Mouse (Mus musculus): Measurements from ENCODE around the gene Brd9. TPM values are rescaled to one million over a fixed set of nuclear protein-coding genes. Genes with fewer than 3 reads are reported as not detected.

Gene Brd9
- polyA plus RNA-seq, 1 experiment from 2014 or later = 53.2 TPM

DNA sequence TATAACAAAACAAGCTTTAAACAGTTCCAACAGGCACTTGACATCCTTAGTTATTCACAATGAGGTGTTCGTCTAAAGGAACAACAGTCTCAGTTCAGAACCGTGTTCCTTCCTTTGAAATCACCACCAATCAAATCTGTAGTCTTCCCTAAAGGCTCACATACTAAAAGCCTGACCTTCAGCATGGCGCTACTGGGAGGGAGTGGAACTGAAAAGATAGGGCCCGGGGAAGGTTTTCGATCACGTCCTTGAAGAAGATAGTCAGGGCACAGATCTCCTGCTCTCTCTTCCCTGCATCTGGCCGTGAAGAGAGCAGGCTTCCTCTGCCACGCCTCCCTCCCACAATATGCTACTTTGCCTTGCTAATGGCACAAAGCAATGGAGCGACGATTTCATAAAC, 5.4 kb upstream of the Brd9 start:
- WGBS = 89% methylated on average over 10 of the region's 10 CpGs
- peaks cover 58% of the 10 kb centered on the region for H3K36me3 ChIP-seq (ENCODE audit: insufficient read depth)

GRCm38 (mm10) chr13:73936938-73937320, 682 bp upstream of the Brd9 start:
- Histone ChIP-seq H3K9me3 (ENCODE audit: low read depth, low read length) (no peaks in the 10 kb centered on the region), H3K4me2 (peak overlapping the region; percentile 76), H3K4me1 (ENCODE audit: insufficient read depth) (no peaks in the 10 kb centered on the region), H3K27ac (ENCODE audit: low read depth) (0 out of 2 replicates have a peak overlapping the region, but pooled peaks have one; percentile 91), H3K4me3 (ENCODE audit: low read depth, low read length) (peak overlapping the region; percentile 80), H3K36me3 (ENCODE audit: insufficient read depth) (peaks cover 51% of the 10 kb centered on the region), H3K9ac (peak overlapping the region; percentile 82), H3K27me3 (ENCODE audit: insufficient read depth, low read length) (no peaks in the 10 kb centered on the region)
- peak; percentile 11 for DNase-seq
- 10% methylated on average over 5 of the region's 5 CpGs for WGBS
- no peak for TF ChIP-seq CTCF (IDR thresholded peaks at IDR 0.05; ENCODE audit: low read depth)
- peak; percentile 50; the same call in 1 of the 2 replicates for ATAC-seq (ENCODE audit: insufficient read depth)

More for the DNA sequence above, 5.4 kb upstream of the Brd9 start:
- Histone ChIP-seq H3K4me1 (ENCODE audit: insufficient read depth) (no peaks in the 10 kb centered on the region), H3K4me3 (ENCODE audit: low read depth, low read length) (no peak overlapping the region), H3K9me3 (ENCODE audit: low read depth, low read length) (no peaks in the 10 kb centered on the region), H3K9ac (no peak overlapping the region), H3K27ac (ENCODE audit: low read depth) (no peak overlapping the region), H3K4me2 (no peak overlapping the region), H3K27me3 (ENCODE audit: insufficient read depth, low read length) (no peaks in the 10 kb centered on the region)
- DNase-seq = no peak
- ATAC-seq (ENCODE audit: insufficient read depth) = no peak
- no peak for TF ChIP-seq CTCF (IDR thresholded peaks at IDR 0.05; ENCODE audit: low read depth)

DNA sequence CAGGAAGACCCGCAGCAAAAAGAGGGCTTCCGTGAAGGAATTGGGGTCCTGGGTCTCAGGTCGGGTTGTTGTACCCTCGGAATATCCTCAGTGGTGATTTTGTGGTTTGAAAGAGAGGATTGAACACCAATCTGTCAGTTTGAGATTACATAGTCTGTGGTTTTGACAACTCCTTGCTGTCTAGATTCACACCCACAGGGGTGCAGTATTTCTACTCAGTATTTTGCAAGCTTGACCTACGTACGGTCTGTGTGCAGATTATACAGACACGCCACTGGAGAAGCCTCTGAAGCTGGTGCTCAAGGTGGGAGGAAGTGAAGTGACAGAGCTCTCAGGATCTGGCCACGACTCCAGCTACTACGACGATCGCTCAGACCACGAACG, 558 bp downstream of the Brd9 start:
- WGBS = 27% methylated on average over 13 of the region's 13 CpGs
- Histone ChIP-seq H3K9ac (peak overlapping the region; percentile 82), H3K27me3 (ENCODE audit: insufficient read depth, low read length) (no peaks in the 10 kb centered on the region), H3K27ac (ENCODE audit: low read depth) (peak overlapping the region; percentile 91), H3K9me3 (ENCODE audit: low read depth, low read length) (no peaks in the 10 kb centered on the region), H3K36me3 (ENCODE audit: insufficient read depth) (peaks cover 54% of the 10 kb centered on the region), H3K4me1 (ENCODE audit: insufficient read depth) (no peaks in the 10 kb centered on the region), H3K4me3 (ENCODE audit: low read depth, low read length) (peak overlapping the region; percentile 80), H3K4me2 (peak overlapping the region; percentile 76)
- TF ChIP-seq CTCF (IDR thresholded peaks at IDR 0.05; ENCODE audit: low read depth) = no peak
- DNase-seq (no peak), ATAC-seq (ENCODE audit: insufficient read depth) (peak; percentile 23)

DNA sequence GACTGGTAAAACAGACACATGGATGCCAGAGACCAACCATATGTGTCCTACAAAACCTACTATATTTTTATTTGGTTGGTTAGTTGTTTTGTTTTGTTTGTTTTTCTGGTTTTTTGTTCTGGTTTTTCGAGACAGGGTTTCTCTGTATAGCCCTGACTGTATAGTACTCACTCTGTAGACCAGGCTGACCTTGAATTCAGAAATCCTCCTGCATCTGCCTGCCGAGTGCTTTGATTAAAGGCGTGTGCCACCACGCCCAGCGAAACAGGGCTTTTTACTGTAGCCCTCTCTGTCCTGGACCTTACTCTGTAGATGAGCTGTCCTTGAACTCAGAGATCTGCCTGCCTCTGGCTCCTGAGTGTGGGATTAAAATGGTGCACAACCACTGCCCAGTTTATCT, 1.5 kb downstream of the Brd9 start:
- peaks cover 63% of the 10 kb centered on the region for H3K36me3 ChIP-seq (ENCODE audit: insufficient read depth)
- 91% methylated on average over 5 of the region's 5 CpGs for WGBS

DNA sequence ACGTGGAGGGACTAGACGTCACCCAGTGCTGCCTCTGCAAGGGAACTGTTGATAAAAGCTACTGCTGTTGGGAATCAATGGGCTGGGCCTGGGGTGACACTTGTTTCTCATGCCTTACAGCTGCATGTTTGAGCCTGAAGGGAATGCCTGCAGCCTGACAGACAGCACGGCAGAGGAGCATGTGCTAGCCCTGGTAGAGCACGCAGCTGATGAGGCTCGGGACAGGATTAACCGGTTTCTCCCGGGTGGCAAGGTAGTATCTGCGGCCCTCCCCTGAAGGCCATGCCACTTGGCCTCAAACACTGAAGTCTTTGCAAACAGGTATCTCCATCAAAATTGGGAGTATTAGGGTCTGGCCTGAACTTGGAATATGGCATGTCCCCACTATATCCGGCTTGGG, 7.0 kb downstream of the Brd9 start:
- no peak overlapping the region for H3K4me3 ChIP-seq (ENCODE audit: low read depth, low read length)
- H3K27ac ChIP-seq (ENCODE audit: low read depth) = no peak overlapping the region
- H3K9ac ChIP-seq = no peak overlapping the region
- no peaks in the 10 kb centered on the region for H3K9me3 ChIP-seq (ENCODE audit: low read depth, low read length)
- no peak for ATAC-seq (ENCODE audit: insufficient read depth)
- no peaks in the 10 kb centered on the region for H3K27me3 ChIP-seq (ENCODE audit: insufficient read depth, low read length)
- 92% methylated on average over 9 of the region's 9 CpGs for WGBS
- H3K36me3 ChIP-seq (ENCODE audit: insufficient read depth) = peaks cover 94% of the 10 kb centered on the region
- no peak overlapping the region for H3K4me2 ChIP-seq
- no peak for TF ChIP-seq CTCF (IDR thresholded peaks at IDR 0.05; ENCODE audit: low read depth)
- no peaks in the 10 kb centered on the region for H3K4me1 ChIP-seq (ENCODE audit: insufficient read depth)
- DNase-seq = no peak

More for the DNA sequence above, 1.5 kb downstream of the Brd9 start:
- Histone ChIP-seq H3K9ac (no peak overlapping the region), H3K27me3 (ENCODE audit: insufficient read depth, low read length) (no peaks in the 10 kb centered on the region), H3K4me2 (no peak overlapping the region), H3K27ac (ENCODE audit: low read depth) (no peak overlapping the region), H3K9me3 (ENCODE audit: low read depth, low read length) (no peaks in the 10 kb centered on the region), H3K4me1 (ENCODE audit: insufficient read depth) (no peaks in the 10 kb centered on the region), H3K4me3 (ENCODE audit: low read depth, low read length) (no peak overlapping the region)
- DNase-seq (no peak), ATAC-seq (ENCODE audit: insufficient read depth) (no peak)
- TF ChIP-seq CTCF (IDR thresholded peaks at IDR 0.05; ENCODE audit: low read depth) = no peak

GRCm38 (mm10) chr13:73953551-73954130, 16.0 kb downstream of the Brd9 start:
- DNase-seq (no peak), ATAC-seq (ENCODE audit: insufficient read depth) (no peak)
- H3K4me2 ChIP-seq = no peak overlapping the region
- H3K27ac ChIP-seq (ENCODE audit: low read depth) = no peak overlapping the region
- 88% methylated on average over 1 of the region's 1 CpGs for WGBS
- no peaks in the 10 kb centered on the region for H3K4me1 ChIP-seq (ENCODE audit: insufficient read depth)
- H3K27me3 ChIP-seq (ENCODE audit: insufficient read depth, low read length) = no peaks in the 10 kb centered on the region
- H3K9ac ChIP-seq = no peak overlapping the region
- no peaks in the 10 kb centered on the region for H3K9me3 ChIP-seq (ENCODE audit: low read depth, low read length)
- peaks cover 85% of the 10 kb centered on the region for H3K36me3 ChIP-seq (ENCODE audit: insufficient read depth)
- H3K4me3 ChIP-seq (ENCODE audit: low read depth, low read length) = no peak overlapping the region
- no peak for TF ChIP-seq CTCF (IDR thresholded peaks at IDR 0.05; ENCODE audit: low read depth)

- Histone ChIP-seq H3K27ac (ENCODE audit: low read depth) (no peak overlapping the region), H3K9me3 (ENCODE audit: low read depth, low read length) (no peaks in the 10 kb centered on the region)
- no peak for ATAC-seq (ENCODE audit: insufficient read depth)
These were observed 17.1 kb downstream of the Brd9 start for GRCm38 (mm10) chr13:73954666-73955065.

More at GRCm38 (mm10) chr13:73954666-73955065, 17.1 kb downstream of the Brd9 start:
- Histone ChIP-seq H3K4me3 (ENCODE audit: low read depth, low read length) (no peak overlapping the region), H3K9ac (no peak overlapping the region), H3K4me1 (ENCODE audit: insufficient read depth) (no peaks in the 10 kb centered on the region), H3K4me2 (no peak overlapping the region), H3K36me3 (ENCODE audit: insufficient read depth) (peaks cover 85% of the 10 kb centered on the region), H3K27me3 (ENCODE audit: insufficient read depth, low read length) (no peaks in the 10 kb centered on the region)
- no peak for DNase-seq
- no peak for TF ChIP-seq CTCF (IDR thresholded peaks at IDR 0.05; ENCODE audit: low read depth)
- WGBS = 58% methylated on average over 6 of the region's 6 CpGs
